Mouse (Mus musculus) left cerebral cortex, adult 18-20 months (tissue): ENCODE results near the gene Itga9. TPM values are rescaled to one million over a fixed set of nuclear protein-coding genes. Genes with fewer than 3 reads are reported as not detected.
A peak's percentile ranks its signal among the peaks of the same experiment; 100 is the strongest.

Source experiments
- DNase-seq, 2 experiments: peaks; one replicate each; pipeline ENCODE4 v3.0.0; 2021 to 2022; ENCODE audit warnings: low spot score in 2 of 2, mixed read lengths in 1 of 2
- total RNA-seq, 2 experiments: library from RNA; stranded (reverse); gene quantifications; 2 replicates each; pipeline ENCODE4 v1.2.3; 2021

Gene Itga9
- total RNA-seq, 2 experiments from 2014 or later: 5.6 to 7.5 TPM

DNA sequence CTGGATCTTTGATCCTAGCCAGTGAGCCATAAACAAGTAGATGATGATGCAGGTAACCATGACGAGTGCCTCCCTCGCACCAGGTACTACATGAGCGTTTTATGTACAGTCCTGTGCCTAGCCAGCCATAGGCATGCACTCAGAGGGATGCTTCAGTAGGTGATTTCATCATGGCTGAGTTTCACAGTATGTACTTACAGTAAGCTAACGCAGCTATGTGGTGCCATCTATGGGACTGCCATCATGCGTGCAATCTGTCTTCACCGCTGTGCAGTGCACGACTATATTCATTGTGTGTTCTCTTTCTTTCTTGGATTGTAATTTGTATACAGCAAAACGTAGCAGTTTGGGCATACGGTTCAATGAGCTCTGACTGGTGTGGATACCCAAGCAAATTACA is 77.9 kb downstream of the Itga9 start:
- no peak for DNase-seq

- DNase-seq: no peak
These were observed 79.9 kb downstream of the Itga9 start for GRCm38 (mm10) chr9:118686166-118686961.

DNA sequence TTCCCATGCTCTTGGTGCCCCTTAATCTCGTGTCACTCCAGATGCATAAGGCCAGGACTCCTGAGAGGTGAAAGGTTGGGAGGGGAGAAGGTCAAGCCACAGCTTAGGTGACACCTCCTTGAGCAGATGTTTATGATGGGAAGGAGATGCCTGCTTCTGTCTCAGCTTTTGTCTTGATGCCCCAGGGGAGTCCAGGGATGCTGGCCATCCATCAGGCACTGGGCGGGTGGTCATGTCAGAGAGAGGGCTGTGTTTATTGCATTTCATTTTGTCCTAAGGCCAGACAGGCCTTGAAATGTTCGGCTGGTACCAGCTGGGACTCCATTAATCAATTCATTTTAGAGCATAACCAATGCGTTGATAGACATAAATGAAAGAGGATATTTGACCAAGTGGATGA is 81.8 kb downstream of the Itga9 start:
- no peak for DNase-seq

- no peak for DNase-seq
These were observed 82.5 kb downstream of the Itga9 start for GRCm38 (mm10) chr9:118688921-118689451.

GRCm38 (mm10) chr9:118693256-118693655 is 86.8 kb downstream of the Itga9 start:
- DNase-seq: peak; percentile 31 to 50

DNA sequence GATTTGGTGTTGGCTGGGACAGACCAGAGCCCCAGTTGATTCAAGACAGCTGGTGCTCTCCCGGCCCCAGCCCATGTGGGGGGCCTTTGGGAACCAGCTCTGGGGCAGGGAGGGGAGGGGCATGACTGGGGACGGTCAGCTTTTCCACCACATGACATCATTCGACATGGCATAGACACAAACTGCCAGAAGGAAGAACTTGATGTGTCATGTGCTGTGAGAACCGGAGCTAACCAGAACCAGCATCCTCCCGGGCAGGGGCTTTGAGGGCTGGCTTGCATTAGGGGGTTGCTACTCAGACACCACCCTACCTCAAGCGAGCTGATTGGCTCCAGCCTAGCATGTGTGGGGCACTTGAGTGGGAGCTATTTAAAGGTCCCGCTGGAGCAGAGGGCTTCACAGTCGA is 87.9 kb downstream of the Itga9 start:
- no peak for DNase-seq

- no peak for DNase-seq
These were observed 91.7 kb downstream of the Itga9 start for GRCm38 (mm10) chr9:118698191-118698590.

- no peak for DNase-seq
These were observed 93.2 kb downstream of the Itga9 start for GRCm38 (mm10) chr9:118699716-118700115.

DNA sequence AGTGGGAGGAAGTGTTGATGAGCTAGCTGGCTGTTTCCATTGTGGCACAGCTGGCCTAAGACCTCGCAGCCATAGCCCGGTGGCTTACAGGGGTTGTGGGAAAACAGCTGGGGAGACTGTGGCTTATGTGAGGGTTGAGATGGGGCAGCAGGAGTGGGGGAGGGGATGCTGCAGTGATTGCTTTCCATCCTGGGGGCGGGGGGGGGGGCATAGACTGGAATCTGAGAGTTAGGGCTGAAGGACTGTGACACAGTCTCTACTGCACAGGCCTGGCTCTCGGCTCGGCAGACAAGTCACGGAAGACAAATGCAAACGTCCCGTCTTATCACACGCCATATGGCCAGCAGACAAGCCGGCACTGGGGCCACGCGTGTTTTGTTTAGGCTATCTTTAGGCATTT is 94.4 kb downstream of the Itga9 start:
- no peak for DNase-seq

- no peak for DNase-seq
These were observed 95.3 kb downstream of the Itga9 start for GRCm38 (mm10) chr9:118701791-118702190.

- no peak for DNase-seq
These were observed 96.7 kb downstream of the Itga9 start for GRCm38 (mm10) chr9:118703146-118703545.

GRCm38 (mm10) chr9:118705381-118706074 is 99.0 kb downstream of the Itga9 start:
- DNase-seq: no peak

- no peak for DNase-seq
These were observed 99.9 kb downstream of the Itga9 start for GRCm38 (mm10) chr9:118706176-118706975.

GRCm38 (mm10) chr9:118710625-118711024 is 104.1 kb downstream of the Itga9 start:
- DNase-seq: no peak

DNA sequence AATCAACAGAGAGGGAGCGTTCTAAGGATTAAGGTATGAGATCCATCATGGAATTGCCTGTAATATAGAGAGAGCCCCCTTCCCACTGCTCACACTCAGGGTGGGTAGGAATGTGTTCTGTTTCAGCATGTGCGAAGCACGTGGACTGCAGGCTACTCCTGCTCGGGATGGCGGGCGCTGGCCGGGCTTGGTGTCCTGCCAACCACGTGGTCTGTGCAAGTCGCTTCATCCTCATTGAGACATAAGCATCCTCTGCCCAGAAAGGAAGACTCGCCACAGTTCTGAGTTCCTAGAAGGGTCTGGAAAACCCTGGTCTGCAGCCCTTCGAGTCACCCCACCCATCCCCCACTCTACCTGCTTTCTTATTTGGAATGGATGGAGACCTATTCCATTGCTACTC is 105.3 kb downstream of the Itga9 start:
- DNase-seq: no peak

- no peak for DNase-seq
These were observed 107.0 kb downstream of the Itga9 start for GRCm38 (mm10) chr9:118713515-118713914.

DNA sequence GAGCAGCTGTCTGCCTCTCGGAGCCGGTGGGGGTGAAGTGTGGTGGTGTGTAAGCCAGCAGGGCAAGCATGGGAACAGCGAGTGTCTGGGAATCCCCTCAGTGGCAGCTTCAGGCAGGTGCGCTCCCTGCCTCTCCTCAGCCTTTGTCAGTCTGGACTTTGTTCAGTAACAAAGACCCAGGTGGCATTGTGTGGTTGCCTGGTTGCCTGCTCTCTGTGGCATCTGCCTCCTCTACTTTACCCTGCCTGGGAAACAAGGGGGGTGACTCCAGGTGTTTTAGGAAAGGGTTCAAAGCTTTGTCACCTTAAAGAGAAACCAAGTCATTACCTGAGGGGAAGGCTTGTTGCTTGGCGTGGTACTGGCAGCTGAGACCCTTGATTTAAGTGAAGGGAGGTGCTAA is 108.0 kb downstream of the Itga9 start:
- no peak for DNase-seq

GRCm38 (mm10) chr9:118715971-118716628 is 109.6 kb downstream of the Itga9 start:
- no peak for DNase-seq

- no peak for DNase-seq
These were observed 110.9 kb downstream of the Itga9 start for GRCm38 (mm10) chr9:118717436-118717835.

- no peak for DNase-seq
These were observed 112.0 kb downstream of the Itga9 start for GRCm38 (mm10) chr9:118718511-118718910.

DNA sequence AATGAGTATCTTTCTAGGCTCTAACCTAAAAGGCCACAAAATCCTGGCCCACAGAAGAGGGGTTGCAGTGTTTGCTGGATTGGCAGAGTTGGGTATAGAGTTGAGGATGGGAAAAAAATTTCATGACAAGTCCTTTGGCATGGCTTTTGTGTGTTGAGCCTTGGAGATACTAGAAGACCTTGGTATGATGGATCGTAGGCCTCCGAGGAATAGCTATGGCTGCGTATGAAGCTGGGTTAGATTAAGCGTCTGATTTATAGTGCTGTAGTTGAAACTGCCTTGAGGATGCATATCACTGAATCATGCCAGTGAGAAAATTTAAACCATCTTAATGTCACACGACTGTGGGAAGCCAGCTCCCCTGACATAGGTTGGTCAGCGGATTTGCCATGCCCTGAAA is 114.6 kb downstream of the Itga9 start:
- no peak for DNase-seq
